Mouse (Mus musculus): ENCODE results near the gene Elfn1.

DNA sequence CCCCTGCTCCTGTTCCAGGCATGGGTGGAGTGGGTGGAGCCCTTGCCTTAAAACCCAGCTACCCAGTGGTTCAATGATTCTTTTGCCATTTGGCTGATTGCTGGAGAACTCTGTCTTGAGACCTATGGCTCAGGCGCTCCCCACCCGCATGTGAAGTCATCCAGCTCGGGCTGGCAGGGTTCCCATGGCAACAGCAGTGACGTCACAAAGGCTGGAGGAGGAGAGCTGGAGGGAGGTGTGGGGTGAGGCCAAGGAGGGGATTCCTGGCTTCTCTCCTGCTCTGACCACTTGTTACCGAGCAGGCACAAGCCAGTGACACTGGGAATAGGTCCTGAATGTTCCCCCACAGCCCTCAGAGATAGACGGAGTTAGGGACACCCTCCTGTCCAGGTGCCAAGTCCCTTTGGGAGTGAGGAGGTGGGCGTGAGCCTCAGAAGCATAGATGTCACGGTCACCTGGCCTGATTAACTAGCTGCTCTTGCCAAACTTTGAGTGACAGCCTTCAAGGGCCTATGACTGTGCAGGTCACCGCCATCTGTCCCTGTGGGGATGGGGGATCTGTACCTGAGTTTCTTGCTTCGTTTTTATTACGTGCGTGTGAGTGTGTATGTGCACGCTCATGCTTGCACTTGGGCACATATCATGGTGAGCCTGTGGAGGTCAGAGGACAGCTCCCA, 25.0 kb downstream of the Elfn1 start:
- TF ChIP-seq CTCF (IDR thresholded peaks at IDR 0.05; ENCODE audit: low read depth, low read length) (no peak), GATA1 (IDR thresholded peaks at IDR 0.05; ENCODE audit: borderline replicate concordance, low read length) (no peak), POLR2AphosphoS5 (IDR thresholded peaks at IDR 0.05; ENCODE audit: insufficient replicate concordance, low read depth, low read length) (no peak)
